Mouse (Mus musculus): ENCODE measurements around the gene Degs1.

Gene Degs1

GRCm38 (mm10) chr1:182280046-182280445 is 2.6 kb downstream of the Degs1 start:
- DNase-seq = no peak

- no peak for DNase-seq
Observed at GRCm38 (mm10) chr1:182279436-182279835, 3.2 kb downstream of the Degs1 start.

GRCm38 (mm10) chr1:182275109-182275508 is 7.5 kb downstream of the Degs1 start:
- no peak for DNase-seq

GRCm38 (mm10) chr1:182271632-182272031 is 11.0 kb downstream of the Degs1 start:
- no peak for DNase-seq

- peak; percentile 69 for DNase-seq
Observed at GRCm38 (mm10) chr1:182271130-182271529, 11.5 kb downstream of the Degs1 start.

GRCm38 (mm10) chr1:182268317-182268716 is 14.3 kb downstream of the Degs1 start:
- peak; percentile 84 for DNase-seq

- no peak for DNase-seq
Observed at GRCm38 (mm10) chr1:182266028-182266525, 16.5 kb downstream of the Degs1 start.

- DNase-seq = no peak
Observed at GRCm38 (mm10) chr1:182256041-182256680, 26.4 kb downstream of the Degs1 start.

- DNase-seq = no peak
Observed at GRCm38 (mm10) chr1:182255031-182255430, 27.6 kb downstream of the Degs1 start.

GRCm38 (mm10) chr1:182254618-182255017 is 28.0 kb downstream of the Degs1 start:
- no peak for DNase-seq

- DNase-seq = no peak
Observed at GRCm38 (mm10) chr1:182253756-182254534, 28.7 kb downstream of the Degs1 start.

GRCm38 (mm10) chr1:182252534-182253171 is 30.0 kb downstream of the Degs1 start:
- DNase-seq = no peak

GRCm38 (mm10) chr1:182250734-182251133 is 31.9 kb downstream of the Degs1 start:
- DNase-seq = no peak

- no peak for DNase-seq
Observed at GRCm38 (mm10) chr1:182249298-182249697, 33.3 kb downstream of the Degs1 start.

- DNase-seq = no peak
Observed at GRCm38 (mm10) chr1:182245003-182245402, 37.6 kb downstream of the Degs1 start.

- no peak for DNase-seq
Observed at GRCm38 (mm10) chr1:182238056-182238703, 44.4 kb downstream of the Degs1 start.

- no peak for DNase-seq
Observed at GRCm38 (mm10) chr1:182237386-182237785, 45.2 kb downstream of the Degs1 start.

- no peak for DNase-seq
Observed at GRCm38 (mm10) chr1:182235174-182235573, 47.4 kb downstream of the Degs1 start.

GRCm38 (mm10) chr1:182229381-182229780 is 53.2 kb downstream of the Degs1 start:
- no peak for DNase-seq

GRCm38 (mm10) chr1:182227141-182227963 is 55.3 kb downstream of the Degs1 start:
- peak; percentile 70 for DNase-seq

GRCm38 (mm10) chr1:182226261-182226660 is 56.3 kb downstream of the Degs1 start:
- no peak for DNase-seq

Measured in kidney, postnatal 14 days (tissue).